Mouse (Mus musculus) forebrain, embryonic 16.5 days (tissue): ENCODE data around the gene Sidt2. TPM values are rescaled to one million over a fixed set of nuclear protein-coding genes. Genes with fewer than 3 reads are reported as not detected.

Source experiments
- ATAC-seq: fragments of 200-750 bp; cut with Nextera tagmentation; 2 replicates; pipeline ENCODE4 v1.8.0; 2017; ENCODE audit warnings: mild to moderate bottlenecking, moderate library complexity
- H3K27ac ChIP-seq: fragments of 300-500 bp; sonication (generic); 2 replicates; pipeline ENCODE4 v1.5.1; 2014; ENCODE audit warnings: low read length, control low read depth
- H3K27me3 ChIP-seq: fragments of 300-500 bp; sonication (generic); replicated peaks from 2 replicates; pipeline ENCODE4 v1.6.1; 2014; ENCODE audit warnings: low read length; ENCODE audit not compliant: control insufficient read depth, insufficient read depth
- H3K36me3 ChIP-seq: fragments of 300-500 bp; sonication (generic); 2 replicates; pipeline ENCODE4 v1.6.1; 2014; ENCODE audit not compliant: control insufficient read depth, insufficient read depth
- H3K4me1 ChIP-seq: fragments of 300-500 bp; sonication (generic); replicated peaks from 2 replicates; pipeline ENCODE4 v1.6.1; 2014; ENCODE audit warnings: low read length; ENCODE audit not compliant: control insufficient read depth, insufficient read depth
- H3K4me2 ChIP-seq: fragments of 300-500 bp; sonication (generic); 2 replicates; pipeline ENCODE4 v1.6.1; 2014; ENCODE audit warnings: mild to moderate bottlenecking, low read length, control low read depth
- H3K4me3 ChIP-seq: fragments of 300-500 bp; sonication (generic); replicated peaks from 2 replicates; pipeline ENCODE4 v1.5.1; 2014; ENCODE audit warnings: mild to moderate bottlenecking, low read length, control low read depth
- H3K9ac ChIP-seq: fragments of 300-500 bp; sonication (generic); replicated peaks from 2 replicates; pipeline ENCODE4 v1.6.1; 2014; ENCODE audit warnings: low read depth, low read length, control low read depth
- H3K9me3 ChIP-seq: fragments of 300-500 bp; sonication (generic); 2 replicates; pipeline ENCODE4 v1.6.1; 2016; ENCODE audit warnings: low read length; ENCODE audit not compliant: control insufficient read depth
- WGBS: fragments of 180-500 bp; shearing (Covaris S2); extraction: QIAGEN DNeasy Blood & Tissue Kit; methylation state at CpG from one replicate; pipeline ENCODE4 v1.1.7; 2014; 5-methylcytosine and 5-hydroxymethylcytosine counted together
- polyA plus RNA-seq: library from polyadenylated mRNA; unstranded; fragments of >200 nt; fragmentation: Nextera tagmentation; extraction: Ambion mirVana; gene quantifications from 2 replicates; pipeline ENCODE4 v1.2.1, GENCODE M21; 2015

Sidt2 gene
- polyA plus RNA-seq, 1 experiment from 2014 or later = 39.6 TPM

DNA sequence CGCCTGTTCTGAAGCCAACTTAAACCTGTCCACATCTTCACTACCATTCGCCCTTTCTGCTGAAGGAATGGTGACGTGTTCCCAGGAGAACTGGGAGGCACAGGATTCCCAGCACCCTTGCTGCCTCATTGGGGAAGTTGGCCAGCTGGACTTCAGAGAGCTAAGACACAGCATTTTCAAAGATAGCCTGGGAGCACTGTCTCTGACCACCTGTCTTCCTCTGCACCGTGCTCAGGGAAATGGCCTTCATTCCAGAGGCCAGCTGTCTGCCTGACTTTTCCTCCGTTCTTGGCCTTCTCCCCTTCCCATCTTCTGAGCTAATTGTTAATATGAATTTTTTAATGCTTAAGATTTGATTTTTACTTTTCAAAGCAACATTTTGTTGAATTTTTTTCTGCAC is 25.8 kb downstream of the Sidt2 start:
- Histone ChIP-seq H3K9me3 (no peaks in the 10 kb centered on the region), H3K27ac (no peak overlapping the region), H3K36me3 (peaks cover 30% of the 10 kb centered on the region), H3K4me2 (no peak overlapping the region), H3K4me1 (no peaks in the 10 kb centered on the region), H3K27me3 (no peaks in the 10 kb centered on the region), H3K4me3 (no peak overlapping the region), H3K9ac (no peak overlapping the region)
- ATAC-seq = no peak
- WGBS = 89% methylated on average over 5 of the region's 5 CpGs

- Histone ChIP-seq H3K4me3 (no peak overlapping the region), H3K9ac (no peak overlapping the region), H3K27ac (no peak overlapping the region), H3K9me3 (no peaks in the 10 kb centered on the region), H3K4me2 (no peak overlapping the region), H3K36me3 (peaks cover 32% of the 10 kb centered on the region), H3K4me1 (peaks cover 3% of the 10 kb centered on the region), H3K27me3 (no peaks in the 10 kb centered on the region)
- 57% methylated on average over 1 of the region's 1 CpGs for WGBS
- ATAC-seq = no peak
Measured at GRCm38 (mm10) chr9:45919895-45920294, 35.2 kb downstream of the Sidt2 start.

DNA sequence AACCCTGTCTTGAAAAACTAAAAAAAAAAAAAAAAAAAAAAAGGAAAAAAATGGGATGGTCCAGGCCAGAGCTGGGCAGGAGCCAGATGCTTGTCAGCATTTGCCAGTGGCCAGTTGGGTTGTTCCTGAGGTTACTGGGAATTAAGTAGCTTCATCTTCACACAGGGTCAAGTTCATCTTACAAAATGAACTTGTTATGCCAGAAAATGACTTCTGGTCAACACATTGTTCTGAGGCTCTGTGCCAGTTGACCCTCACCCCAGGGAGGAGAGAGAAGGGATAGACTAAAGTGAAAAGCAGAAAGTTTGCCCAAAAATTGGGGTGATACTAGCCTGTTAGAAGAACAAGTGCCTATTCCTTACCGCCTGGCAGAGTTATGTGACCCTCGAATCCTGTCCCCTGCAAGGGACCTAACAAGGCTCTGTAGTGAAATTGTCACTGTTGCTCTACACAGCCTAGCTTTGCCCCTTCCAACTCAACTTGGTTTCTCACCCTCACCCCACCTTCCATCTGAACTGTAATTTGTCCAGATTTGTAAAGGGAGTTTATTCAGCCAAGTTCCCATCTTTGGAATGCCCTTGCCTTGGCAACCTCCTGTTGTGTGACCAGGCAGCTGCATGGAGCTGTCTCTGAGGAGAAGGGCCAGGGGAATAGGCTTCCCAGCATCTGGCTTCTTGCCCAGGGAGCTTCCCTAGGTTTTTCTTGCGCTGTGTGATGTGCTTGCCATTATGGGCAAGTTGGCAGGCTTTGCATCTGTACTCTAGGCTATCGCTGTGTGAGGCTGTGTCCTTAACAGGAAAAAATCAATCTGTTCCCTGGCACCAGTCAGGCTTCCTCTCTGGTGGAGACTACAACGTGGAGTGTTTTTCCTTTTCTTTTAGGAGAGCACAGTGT is 37.8 kb downstream of the Sidt2 start:
- Histone ChIP-seq H3K4me3 (no peak overlapping the region), H3K27me3 (no peaks in the 10 kb centered on the region), H3K36me3 (peaks cover 30% of the 10 kb centered on the region), H3K4me2 (no peak overlapping the region), H3K27ac (no peak overlapping the region), H3K9me3 (no peaks in the 10 kb centered on the region), H3K4me1 (peaks cover 3% of the 10 kb centered on the region), H3K9ac (no peak overlapping the region)
- peak; percentile 71 for ATAC-seq
- WGBS = 54% methylated on average over 5 of the region's 5 CpGs

DNA sequence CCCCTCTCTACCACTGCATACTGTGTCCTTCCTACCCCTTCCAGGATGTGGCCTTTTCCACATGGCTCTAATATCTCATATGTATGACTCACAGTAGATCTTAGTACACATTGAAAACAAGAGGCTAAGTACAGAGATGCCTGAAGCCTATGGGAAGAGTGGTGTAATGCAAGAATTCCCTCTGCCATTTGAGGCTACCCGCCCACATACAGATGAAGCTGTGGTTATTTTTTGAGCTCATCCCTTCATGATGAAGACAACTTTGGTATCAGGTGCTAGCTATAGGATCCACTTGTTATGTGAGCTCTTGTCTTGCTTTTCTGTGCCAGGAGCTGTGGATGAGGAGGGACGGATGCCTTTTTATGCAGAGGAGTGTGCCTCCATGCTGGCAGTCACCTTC is 39.4 kb downstream of the Sidt2 start:
- peaks cover 44% of the 10 kb centered on the region for H3K36me3 ChIP-seq
- no peak overlapping the region for H3K27ac ChIP-seq
- no peak overlapping the region for H3K4me2 ChIP-seq
- H3K4me1 ChIP-seq = peaks cover 3% of the 10 kb centered on the region
- no peak overlapping the region for H3K4me3 ChIP-seq
- no peaks in the 10 kb centered on the region for H3K9me3 ChIP-seq
- H3K27me3 ChIP-seq = no peaks in the 10 kb centered on the region
- ATAC-seq = no peak
- 95% methylated on average over 2 of the region's 2 CpGs for WGBS
- H3K9ac ChIP-seq = no peak overlapping the region

DNA sequence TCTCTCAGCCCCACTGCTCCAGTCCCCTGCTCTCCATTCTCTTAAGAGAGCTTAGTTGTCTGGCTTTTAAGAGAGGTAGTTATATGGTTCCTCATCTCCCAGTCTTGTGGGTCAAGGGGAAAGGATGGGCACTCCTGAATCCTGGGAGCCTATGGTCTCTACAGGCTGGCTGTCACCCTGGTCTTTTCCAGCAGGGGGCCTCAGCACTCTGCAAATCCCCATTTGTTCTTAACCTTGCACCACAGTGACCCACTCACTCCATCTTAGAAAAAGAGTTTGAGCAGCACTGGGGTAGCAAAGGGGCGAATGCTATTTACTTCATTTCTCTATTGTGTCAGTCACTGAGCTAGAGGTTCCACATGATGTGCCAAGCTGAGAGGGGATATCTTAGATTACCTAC is 43.4 kb downstream of the Sidt2 start:
- no peaks in the 10 kb centered on the region for H3K9me3 ChIP-seq
- no peak overlapping the region for H3K4me2 ChIP-seq
- H3K27me3 ChIP-seq = no peaks in the 10 kb centered on the region
- 68% methylated on average over 1 of the region's 1 CpGs for WGBS
- no peak overlapping the region for H3K4me3 ChIP-seq
- ATAC-seq = no peak
- H3K36me3 ChIP-seq = peaks cover 32% of the 10 kb centered on the region
- H3K4me1 ChIP-seq = peaks cover 16% of the 10 kb centered on the region
- no peak overlapping the region for H3K27ac ChIP-seq
- H3K9ac ChIP-seq = no peak overlapping the region

GRCm38 (mm10) chr9:45910995-45911394 is 44.1 kb downstream of the Sidt2 start:
- WGBS = 91% methylated on average over 3 of the region's 3 CpGs

GRCm38 (mm10) chr9:45907078-45907428 is 48.0 kb downstream of the Sidt2 start:
- peak; percentile 39 for ATAC-seq
- Histone ChIP-seq H3K4me2 (peak overlapping the region; percentile 85), H3K9me3 (no peaks in the 10 kb centered on the region), H3K9ac (peak overlapping the region; percentile 96), H3K27me3 (no peaks in the 10 kb centered on the region), H3K4me3 (peak overlapping the region; percentile 86), H3K27ac (peak overlapping the region; percentile 92), H3K36me3 (peaks cover 21% of the 10 kb centered on the region), H3K4me1 (peaks cover 24% of the 10 kb centered on the region)
- WGBS = under 1% methylated on average over 19 of the region's 19 CpGs

More at GRCm38 (mm10) chr9:45910995-45911394, 44.1 kb downstream of the Sidt2 start:
- Histone ChIP-seq H3K36me3 (peaks cover 26% of the 10 kb centered on the region), H3K27me3 (no peaks in the 10 kb centered on the region), H3K9me3 (no peaks in the 10 kb centered on the region), H3K9ac (no peak overlapping the region), H3K4me1 (peaks cover 16% of the 10 kb centered on the region), H3K27ac (no peak overlapping the region), H3K4me3 (no peak overlapping the region), H3K4me2 (no peak overlapping the region)
- ATAC-seq = no peak

GRCm38 (mm10) chr9:45906355-45907077 is 48.5 kb downstream of the Sidt2 start, which contains the start of the genes Pcsk7 and Rnf214:
Gene Pcsk7 (plus strand): TSS chr9:45906497.
Gene Rnf214 (minus strand): TSS chr9:45906911.
- no peaks in the 10 kb centered on the region for H3K9me3 ChIP-seq
- H3K4me2 ChIP-seq = peak within 1 kb of the TSS; percentile 85
- H3K4me3 ChIP-seq = peak within 1 kb of the TSS; percentile 86
- H3K27ac ChIP-seq = peak within 1 kb of the TSS; percentile 92
- WGBS = under 1% methylated on average over 72 of the region's 80 CpGs
- peaks cover 15% of the 10 kb centered on the region for H3K36me3 ChIP-seq
- H3K9ac ChIP-seq = peak within 1 kb of the TSS; percentile 96
- peak; percentile 93 for ATAC-seq
- no peaks in the 10 kb centered on the region for H3K27me3 ChIP-seq
- peaks cover 24% of the 10 kb centered on the region for H3K4me1 ChIP-seq

DNA sequence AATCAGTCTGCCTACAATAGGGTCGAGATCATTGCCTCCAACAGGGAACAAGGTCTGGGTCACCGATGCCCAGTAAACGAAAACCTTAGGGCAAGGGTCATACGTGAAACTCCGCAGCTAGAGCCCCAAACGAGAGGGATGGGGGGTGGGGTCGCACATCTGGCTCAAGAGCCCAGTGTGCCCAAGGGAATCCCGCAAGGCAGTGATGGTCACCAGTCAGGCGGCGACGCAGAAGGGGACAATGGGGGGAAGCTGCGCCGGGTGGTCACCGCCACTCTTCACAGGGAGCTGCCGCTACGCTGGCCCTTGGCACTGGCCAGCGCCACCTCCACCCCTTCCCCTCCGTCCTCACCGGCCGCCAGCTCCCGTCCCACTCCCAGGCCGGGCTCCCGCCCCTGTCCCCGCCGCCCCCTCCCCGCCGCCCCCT is 49.2 kb downstream of the Sidt2 start:
- Histone ChIP-seq H3K9me3 (no peaks in the 10 kb centered on the region), H3K36me3 (peaks cover 8% of the 10 kb centered on the region; the same call in 1 of the 2 replicates), H3K4me1 (peaks cover 24% of the 10 kb centered on the region), H3K27me3 (no peaks in the 10 kb centered on the region), H3K4me2 (peak overlapping the region; percentile 72), H3K27ac (peak overlapping the region; percentile 92), H3K4me3 (peak overlapping the region; percentile 86), H3K9ac (peak overlapping the region; percentile 96)
- ATAC-seq = peak; percentile 29
- WGBS = under 1% methylated on average over 22 of the region's 27 CpGs
